Mouse (Mus musculus) lung, embryonic 15.5 days (tissue): Measurements from ENCODE around the gene Sept4. TPM values are rescaled to one million over a fixed set of nuclear protein-coding genes. Genes with fewer than 3 reads are reported as not detected.
A peak's percentile ranks its signal among the peaks of the same experiment; 100 is the strongest.

Source experiments
- ATAC-seq: fragments of 200-750 bp; cut with Nextera tagmentation; 2 replicates; pipeline ENCODE4 v1.8.0; 2017; ENCODE audit warnings: moderate number of reproducible peaks, borderline replicate concordance; ENCODE audit not compliant: low FRiP score, low TSS enrichment; ENCODE audit errors: extremely low read depth
- H3K27ac ChIP-seq: fragments of 300-500 bp; sonication (generic); 2 replicates; pipeline ENCODE4 v1.5.1; 2015; ENCODE audit warnings: moderate library complexity, mild to moderate bottlenecking, inconsistent platforms
- H3K27me3 ChIP-seq: fragments of 300-500 bp; sonication (generic); 2 replicates; pipeline ENCODE4 v1.6.1; 2015; ENCODE audit warnings: inconsistent platforms
- H3K36me3 ChIP-seq: fragments of 300-500 bp; sonication (generic); 2 replicates; pipeline ENCODE4 v1.6.1; 2015; ENCODE audit warnings: inconsistent platforms
- H3K4me1 ChIP-seq: fragments of 300-500 bp; sonication (generic); 2 replicates; pipeline ENCODE4 v1.6.1; 2015; ENCODE audit warnings: inconsistent platforms
- H3K4me2 ChIP-seq: fragments of 300-500 bp; sonication (generic); 2 replicates; pipeline ENCODE4 v1.6.1; 2015; ENCODE audit warnings: inconsistent platforms, mild to moderate bottlenecking, moderate library complexity
- H3K4me3 ChIP-seq: fragments of 300-500 bp; sonication (generic); 2 replicates; pipeline ENCODE4 v1.5.1; 2015; ENCODE audit warnings: mild to moderate bottlenecking, inconsistent platforms
- H3K9ac ChIP-seq: fragments of 300-500 bp; sonication (generic); 2 replicates; pipeline ENCODE4 v1.6.1; 2015; ENCODE audit warnings: inconsistent platforms
- H3K9me3 ChIP-seq: fragments of 300-500 bp; sonication (generic); 2 replicates; pipeline ENCODE4 v1.6.1; 2016; ENCODE audit warnings: inconsistent platforms
- WGBS: fragments of 180-500 bp; shearing (Covaris S2); methylation state at CpG from one replicate; pipeline ENCODE4 v1.1.7; 2015; 5-methylcytosine and 5-hydroxymethylcytosine counted together
- polyA plus RNA-seq: library from polyadenylated mRNA; unstranded; fragments of >200 nt; fragmentation: Nextera tagmentation; extraction: Ambion mirVana; gene quantifications from 2 replicates; pipeline ENCODE4 v1.2.1, GENCODE M21; 2015

Gene Sept4
- polyA plus RNA-seq, 1 experiment from 2014 or later: 85.6 TPM

DNA sequence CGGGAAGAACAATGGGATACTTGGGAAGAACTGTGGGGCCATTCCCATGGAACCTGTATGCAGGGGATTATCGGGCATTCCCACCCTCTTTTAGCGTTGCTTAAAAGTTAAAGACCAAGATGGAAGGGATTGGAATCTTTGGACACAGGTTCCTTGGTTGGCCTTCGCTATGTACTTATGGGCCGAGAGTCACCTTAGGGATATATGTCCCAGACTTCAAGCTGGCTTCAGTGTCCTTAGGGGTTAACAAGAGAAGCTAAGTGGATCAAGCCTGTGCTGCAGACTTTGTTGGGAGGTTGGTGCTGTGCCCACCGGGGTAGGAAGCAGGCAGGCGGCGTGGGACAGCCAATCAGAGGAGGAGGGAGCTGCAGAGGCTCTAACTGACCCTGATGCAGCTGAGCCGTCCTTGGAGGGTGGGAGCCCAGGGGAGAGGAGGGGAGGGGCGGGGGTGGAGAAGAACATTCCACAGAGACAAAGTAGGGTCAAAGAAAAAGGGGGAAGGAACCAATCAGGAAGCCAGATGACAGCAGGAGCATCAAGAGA, 11.9 kb downstream of the Sept4 start:
- Histone ChIP-seq H3K9me3 (no peaks in the 10 kb centered on the region), H3K4me3 (no peak overlapping the region), H3K4me2 (peak overlapping the region; percentile 82), H3K36me3 (no peaks in the 10 kb centered on the region), H3K4me1 (peaks cover 54% of the 10 kb centered on the region), H3K27me3 (no peaks in the 10 kb centered on the region), H3K9ac (no peak overlapping the region), H3K27ac (peak overlapping the region; percentile 84)
- ATAC-seq: no peak
- 48% methylated on average over 9 of the region's 10 CpGs for WGBS

- Histone ChIP-seq H3K4me1 (peaks cover 56% of the 10 kb centered on the region), H3K4me3 (no peak overlapping the region), H3K9me3 (no peaks in the 10 kb centered on the region), H3K36me3 (no peaks in the 10 kb centered on the region), H3K27me3 (no peaks in the 10 kb centered on the region), H3K27ac (no peak overlapping the region), H3K4me2 (peak overlapping the region; percentile 82; the same call in 1 of the 2 replicates), H3K9ac (no peak overlapping the region)
- no peak for ATAC-seq
- 87% methylated on average over 12 of the region's 12 CpGs for WGBS
These were observed 12.6 kb downstream of the Sept4 start for GRCm38 (mm10) chr11:87581161-87581865.

GRCm38 (mm10) chr11:87581933-87582710, 13.4 kb downstream of the Sept4 start:
- ATAC-seq: no peak
- Histone ChIP-seq H3K4me2 (no peak overlapping the region), H3K36me3 (no peaks in the 10 kb centered on the region), H3K4me1 (peaks cover 61% of the 10 kb centered on the region), H3K4me3 (no peak overlapping the region), H3K9ac (no peak overlapping the region), H3K27ac (no peak overlapping the region), H3K9me3 (no peaks in the 10 kb centered on the region), H3K27me3 (no peaks in the 10 kb centered on the region)
- 74% methylated on average over 8 of the region's 8 CpGs for WGBS

DNA sequence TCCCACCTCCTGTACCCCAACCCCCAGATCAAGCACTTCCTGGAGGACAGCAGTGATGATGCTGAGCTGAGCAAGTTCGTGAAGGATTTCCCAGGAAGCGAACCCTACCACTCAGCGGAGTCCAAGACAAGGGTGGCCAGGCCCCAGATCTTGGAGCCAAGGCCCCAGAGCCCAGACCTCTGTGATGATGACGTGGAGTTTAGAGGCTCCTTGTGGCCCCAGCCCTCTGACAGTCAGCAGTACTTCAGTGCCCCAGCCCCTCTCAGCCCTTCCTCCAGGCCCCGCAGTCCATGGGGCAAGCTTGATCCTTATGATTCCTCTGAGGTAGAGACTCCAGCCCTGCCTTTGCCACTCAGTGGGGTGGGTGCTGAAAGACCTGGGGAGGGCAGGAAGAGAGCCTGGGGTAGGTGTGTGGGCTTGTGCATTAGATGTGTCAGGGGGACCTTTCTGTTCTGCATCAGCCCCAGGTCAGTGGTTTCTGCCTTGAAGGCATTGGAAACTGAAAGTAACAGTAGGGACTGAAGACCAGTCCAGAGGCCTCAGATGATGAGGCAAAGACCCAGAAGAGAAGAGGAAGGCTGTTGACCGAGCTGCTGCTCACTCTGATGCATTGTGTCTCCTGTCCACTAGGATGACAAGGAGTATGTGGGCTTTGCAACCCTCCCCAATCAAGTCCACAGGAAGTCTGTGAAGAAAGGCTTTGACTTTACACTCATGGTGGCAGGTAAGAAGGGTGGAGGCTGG, 14.8 kb downstream of the Sept4 start:
- H3K4me1 ChIP-seq: peaks cover 56% of the 10 kb centered on the region
- no peak overlapping the region for H3K4me3 ChIP-seq
- no peak overlapping the region; the same call in 1 of the 2 replicates for H3K27ac ChIP-seq
- H3K36me3 ChIP-seq: no peaks in the 10 kb centered on the region
- H3K4me2 ChIP-seq: no peak overlapping the region
- ATAC-seq: no peak
- WGBS: 75% methylated on average over 6 of the region's 6 CpGs
- no peaks in the 10 kb centered on the region for H3K27me3 ChIP-seq
- H3K9me3 ChIP-seq: no peaks in the 10 kb centered on the region
- no peak overlapping the region for H3K9ac ChIP-seq

DNA sequence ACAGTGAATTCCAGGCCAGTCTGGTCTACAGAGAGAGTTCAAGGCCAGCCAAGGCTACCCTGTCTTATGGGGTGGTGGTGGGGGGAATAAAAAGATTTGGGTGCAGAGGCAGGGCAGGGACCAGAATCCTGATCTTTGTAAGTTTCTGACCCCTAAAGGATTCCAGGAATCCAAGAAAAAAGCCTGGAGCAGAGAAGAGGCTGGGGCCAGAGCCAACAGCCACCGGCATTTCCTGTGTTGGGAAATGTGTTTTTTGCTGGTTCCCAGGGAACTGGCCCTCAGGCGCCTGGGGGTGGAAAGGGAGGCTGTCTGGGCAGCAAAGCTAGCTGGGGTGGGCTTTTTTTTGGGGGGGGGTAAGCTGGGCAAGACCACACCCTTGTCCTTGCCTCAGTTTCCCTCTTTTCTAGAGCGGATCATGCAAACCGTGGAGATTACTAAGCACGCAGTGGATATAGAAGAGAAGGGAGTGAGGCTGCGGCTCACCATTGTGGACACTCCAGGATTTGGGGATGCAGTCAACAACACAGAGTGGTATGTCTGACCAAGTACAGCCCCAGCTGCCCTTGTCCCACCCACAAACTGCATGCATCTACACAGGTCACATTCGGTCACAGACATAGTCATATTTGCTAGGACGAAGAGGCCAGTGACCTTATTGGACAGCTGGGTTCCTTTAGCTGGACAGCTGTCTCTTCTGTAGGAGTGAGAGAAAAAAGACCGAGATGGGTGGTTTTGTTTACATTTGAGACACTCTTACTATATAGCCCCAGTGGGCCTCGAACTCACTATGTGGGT, 16.2 kb downstream of the Sept4 start:
- H3K27me3 ChIP-seq: no peaks in the 10 kb centered on the region
- H3K27ac ChIP-seq: peak overlapping the region; percentile 85
- H3K9ac ChIP-seq: no peak overlapping the region
- 57% methylated on average over 10 of the region's 10 CpGs for WGBS
- H3K4me1 ChIP-seq: peaks cover 60% of the 10 kb centered on the region
- no peaks in the 10 kb centered on the region for H3K36me3 ChIP-seq
- H3K4me3 ChIP-seq: no peak overlapping the region
- no peak overlapping the region for H3K4me2 ChIP-seq
- peak; percentile 39; the same call in 1 of the 2 replicates for ATAC-seq
- H3K9me3 ChIP-seq: no peaks in the 10 kb centered on the region

DNA sequence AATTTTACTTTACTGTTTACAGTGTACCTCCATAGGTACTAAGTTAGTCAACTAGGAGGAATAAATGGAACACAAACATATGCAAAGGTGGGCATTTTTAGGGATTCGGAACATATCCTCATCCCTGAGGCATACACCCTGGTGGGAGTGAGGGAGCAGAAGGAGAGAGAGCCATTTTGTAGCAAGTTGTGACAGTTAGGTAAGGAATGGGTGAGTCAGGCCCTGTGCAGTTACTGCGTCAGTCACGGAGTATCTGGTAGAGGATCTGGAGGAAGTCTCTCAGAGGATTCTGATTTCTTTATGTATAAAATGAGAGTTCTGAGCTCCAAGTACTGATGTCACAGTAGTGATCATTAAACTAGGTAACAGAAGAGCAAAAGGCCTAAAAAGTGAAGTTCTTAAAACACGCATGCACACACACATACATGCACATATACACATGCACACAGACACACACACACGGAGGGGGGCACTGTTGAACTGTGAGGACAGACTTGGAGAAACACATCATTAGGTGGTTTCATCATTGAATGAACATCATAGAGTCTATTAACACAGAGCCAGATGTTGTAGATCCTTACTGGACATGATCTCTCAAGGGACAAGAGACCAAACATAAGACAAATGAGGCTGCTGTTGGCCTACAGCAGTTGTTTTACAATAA, 18.6 kb downstream of the Sept4 start:
- Histone ChIP-seq H3K4me3 (no peak overlapping the region), H3K9ac (no peak overlapping the region), H3K4me2 (no peak overlapping the region), H3K36me3 (no peaks in the 10 kb centered on the region), H3K4me1 (peaks cover 55% of the 10 kb centered on the region), H3K9me3 (no peaks in the 10 kb centered on the region), H3K27me3 (no peaks in the 10 kb centered on the region), H3K27ac (no peak overlapping the region)
- ATAC-seq: no peak
- WGBS: 79% methylated on average over 5 of the region's 5 CpGs

GRCm38 (mm10) chr11:87589605-87590004, 20.9 kb downstream of the Sept4 start:
- Histone ChIP-seq H3K9me3 (no peaks in the 10 kb centered on the region), H3K27me3 (no peaks in the 10 kb centered on the region), H3K9ac (no peak overlapping the region), H3K27ac (no peak overlapping the region), H3K36me3 (0 out of 2 replicates have a peak, but pooled peaks cover 7% of the 10 kb centered on the region), H3K4me2 (peak overlapping the region; percentile 67; the same call in 1 of the 2 replicates), H3K4me3 (no peak overlapping the region), H3K4me1 (peaks cover 68% of the 10 kb centered on the region)
- ATAC-seq: no peak
- WGBS: 85% methylated on average over 8 of the region's 8 CpGs

- WGBS: under 1% methylated on average over 25 of the region's 25 CpGs
- peak overlapping the region; percentile 67 for H3K4me2 ChIP-seq
- peak overlapping the region; percentile 90 for H3K27ac ChIP-seq
- H3K9ac ChIP-seq: peak overlapping the region; percentile 88
- peak overlapping the region; percentile 61 for H3K4me3 ChIP-seq
- H3K4me1 ChIP-seq: peaks cover 65% of the 10 kb centered on the region
- no peak for ATAC-seq
- H3K27me3 ChIP-seq: no peaks in the 10 kb centered on the region
- 0 out of 2 replicates have a peak, but pooled peaks cover 7% of the 10 kb centered on the region for H3K36me3 ChIP-seq
- H3K9me3 ChIP-seq: no peaks in the 10 kb centered on the region
These were observed 22.3 kb downstream of the Sept4 start for GRCm38 (mm10) chr11:87590841-87591525.

DNA sequence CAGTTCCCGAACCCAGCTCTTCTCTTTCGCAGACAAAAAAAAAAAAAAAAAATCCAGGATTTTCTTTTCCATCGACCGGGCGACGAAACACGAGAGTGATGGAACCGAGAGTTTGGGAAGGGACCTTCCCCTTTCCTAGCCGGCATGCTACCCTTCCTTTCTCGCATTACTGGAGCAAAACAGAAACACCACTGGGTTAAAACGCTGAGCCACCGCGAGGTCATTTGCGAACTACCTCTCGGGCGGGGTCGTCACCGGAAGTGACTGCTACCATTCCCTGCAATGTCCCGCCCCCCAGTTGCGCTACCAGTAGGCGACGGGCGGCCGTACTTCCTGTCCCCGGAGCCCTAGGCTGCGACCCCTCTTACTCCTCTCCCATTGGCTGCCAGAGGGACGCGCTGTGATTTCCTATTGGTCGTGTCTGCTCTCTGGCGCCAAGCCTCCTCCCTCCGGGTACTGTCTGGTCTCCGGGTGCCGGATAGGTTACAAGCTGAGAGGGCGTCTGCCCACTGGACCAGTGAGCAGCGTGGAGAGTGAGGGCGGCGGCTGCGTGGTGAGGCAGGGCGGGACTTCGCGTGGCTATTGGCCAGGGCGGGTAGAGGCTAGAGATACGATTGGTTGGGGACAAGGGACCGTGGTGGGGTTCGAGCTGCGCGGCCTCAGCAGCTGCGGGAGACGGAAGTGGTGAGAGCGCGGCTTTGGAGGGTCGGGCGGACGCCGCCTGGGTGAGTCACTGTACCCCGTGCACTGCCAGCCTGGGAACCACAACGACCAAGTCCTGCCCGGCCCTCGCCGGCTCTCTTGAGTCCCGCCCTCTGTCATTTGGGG, 23.0 kb downstream of the Sept4 start, which contains the start of gene Mtmr4:
Gene Mtmr4 (plus strand): TSS at position 637 of the 828 bp plus-strand sequence.
- under 1% methylated on average over 59 of the region's 61 CpGs for WGBS
- Histone ChIP-seq H3K4me1 (peaks cover 71% of the 10 kb centered on the region), H3K4me2 (peak within 1 kb of the TSS; percentile 94), H3K9ac (peak within 1 kb of the TSS; percentile 88), H3K9me3 (no peaks in the 10 kb centered on the region), H3K27ac (peak within 1 kb of the TSS; percentile 93), H3K27me3 (no peaks in the 10 kb centered on the region), H3K36me3 (peaks cover 8% of the 10 kb centered on the region; the same call in 1 of the 2 replicates), H3K4me3 (peak within 1 kb of the TSS; percentile 61)
- peak; percentile 97 for ATAC-seq
